Mouse (Mus musculus) lung, embryonic 14.5 days (tissue): ENCODE results near the gene Riok2. TPM values are rescaled to one million over a fixed set of nuclear protein-coding genes. Genes with fewer than 3 reads are reported as not detected.

Experiments
- ATAC-seq: fragments of 200-750 bp; cut with Nextera tagmentation; 2 replicates; pipeline ENCODE4 v1.8.0; 2017; ENCODE audit warnings: mild to moderate bottlenecking, moderate TSS enrichment, moderate library complexity; ENCODE audit not compliant: insufficient read depth
- DNase-seq: peaks from one replicate; pipeline ENCODE4 v3.0.0-alpha.2; 2015
- H3K27ac ChIP-seq: fragments of 300-500 bp; sonication (generic); 2 replicates; pipeline ENCODE4 v1.5.1; 2014; ENCODE audit warnings: low read depth, mild to moderate bottlenecking, moderate library complexity
- H3K27me3 ChIP-seq: fragments of 300-500 bp; sonication (generic); 2 replicates; pipeline ENCODE4 v1.6.1; 2014; ENCODE audit warnings: low read length, control low read depth; ENCODE audit not compliant: insufficient read depth
- H3K36me3 ChIP-seq: fragments of 300-500 bp; sonication (generic); 2 replicates; pipeline ENCODE4 v1.6.1; 2014; ENCODE audit warnings: control low read depth; ENCODE audit not compliant: insufficient read depth
- H3K4me1 ChIP-seq: fragments of 300-500 bp; sonication (generic); 2 replicates; pipeline ENCODE4 v1.6.1; 2014; ENCODE audit warnings: antibody characterized with exemption, control low read depth; ENCODE audit not compliant: insufficient read depth
- H3K4me2 ChIP-seq: fragments of 300-500 bp; sonication (generic); 2 replicates; pipeline ENCODE4 v1.6.1; 2014; ENCODE audit warnings: mild to moderate bottlenecking
- H3K4me3 ChIP-seq: fragments of 300-500 bp; sonication (generic); 2 replicates; pipeline ENCODE4 v1.5.1; 2014; ENCODE audit warnings: low read depth, low read length
- H3K9ac ChIP-seq: fragments of 300-500 bp; sonication (generic); 2 replicates; pipeline ENCODE4 v1.6.1; 2014
- H3K9me3 ChIP-seq: fragments of 300-500 bp; sonication (generic); 2 replicates; pipeline ENCODE4 v1.6.1; 2016; ENCODE audit warnings: low read depth, low read length, control low read depth
- CTCF ChIP-seq: IDR thresholded peaks from 2 replicates; pipeline ENCODE4 v1.5.1; 2016; ENCODE audit warnings: antibody characterized with exemption, low read depth
- WGBS: fragments of 180-500 bp; shearing (Covaris S2); extraction: QIAGEN DNeasy Blood & Tissue Kit; methylation state at CpG from one replicate; pipeline ENCODE4 v1.1.7; 2014; 5-methylcytosine and 5-hydroxymethylcytosine counted together
- polyA plus RNA-seq: library from polyadenylated mRNA; unstranded; fragments of >200 nt; fragmentation: Nextera tagmentation; extraction: Ambion mirVana; gene quantifications from 2 replicates; pipeline ENCODE4 v1.2.1, GENCODE M21; 2014

Gene Riok2
- polyA plus RNA-seq, 1 experiment from 2014 or later, result 26.8 TPM

DNA sequence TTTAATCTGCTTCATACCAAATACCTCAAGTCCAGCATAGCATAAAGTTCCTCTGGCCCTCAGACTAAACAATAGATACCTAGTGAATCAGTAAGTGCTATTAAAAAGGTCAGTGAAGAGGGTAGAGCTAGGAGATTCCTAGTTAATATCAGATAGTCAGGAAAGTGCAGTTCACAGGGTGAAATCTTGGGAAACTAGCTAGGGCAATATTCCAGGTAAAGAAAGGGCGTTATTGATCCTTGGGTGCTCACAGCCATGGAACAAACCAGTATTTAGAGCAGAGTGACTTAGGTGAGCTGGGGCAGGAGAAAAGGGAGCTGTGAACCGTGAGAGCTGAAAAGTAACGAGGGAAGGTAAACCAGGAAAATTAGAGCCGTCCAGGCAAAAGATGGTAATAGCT, 9.6 kb downstream of the Riok2 start:
- ATAC-seq (no peak), DNase-seq (no peak)
- H3K9me3 ChIP-seq, result no peaks in the 10 kb centered on the region
- TF ChIP-seq CTCF, result no peak
- H3K36me3 ChIP-seq, result peaks cover 66% of the 10 kb centered on the region
- no peak overlapping the region for H3K27ac ChIP-seq
- H3K27me3 ChIP-seq, result no peaks in the 10 kb centered on the region
- H3K4me1 ChIP-seq, result no peaks in the 10 kb centered on the region
- H3K4me2 ChIP-seq, result no peak overlapping the region
- H3K9ac ChIP-seq, result no peak overlapping the region
- 92% methylated on average over 4 of the region's 4 CpGs for WGBS
- H3K4me3 ChIP-seq, result no peak overlapping the region

DNA sequence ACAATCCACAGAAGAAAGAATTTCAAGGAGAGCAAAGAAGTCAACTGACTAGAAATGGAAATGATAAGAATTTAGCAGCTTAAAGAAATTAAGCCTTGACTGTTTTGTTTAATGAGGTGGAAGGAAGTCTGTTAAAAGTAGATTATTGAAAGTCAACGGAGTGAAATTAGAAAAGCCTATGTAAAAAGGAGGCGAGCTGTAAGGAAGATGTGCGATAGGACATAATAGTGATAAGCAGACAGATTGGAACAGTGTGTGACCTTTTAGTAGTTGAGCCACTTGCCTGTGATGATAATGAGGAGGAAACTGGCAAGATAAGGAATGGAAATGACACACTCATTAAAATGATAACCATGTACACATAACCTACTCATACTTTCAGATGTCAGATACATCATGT, 10.4 kb downstream of the Riok2 start:
- no peak overlapping the region for H3K4me3 ChIP-seq
- no peak overlapping the region for H3K9ac ChIP-seq
- TF ChIP-seq CTCF, result no peak
- ATAC-seq, result no peak
- DNase-seq, result no peak
- no peak overlapping the region for H3K4me2 ChIP-seq
- no peaks in the 10 kb centered on the region for H3K27me3 ChIP-seq
- no peaks in the 10 kb centered on the region for H3K9me3 ChIP-seq
- no peak overlapping the region for H3K27ac ChIP-seq
- no peaks in the 10 kb centered on the region for H3K4me1 ChIP-seq
- peaks cover 71% of the 10 kb centered on the region for H3K36me3 ChIP-seq
- 82% methylated on average over 3 of the region's 3 CpGs for WGBS

GRCm38 (mm10) chr17:17386117-17386516, 12.0 kb downstream of the Riok2 start:
- Histone ChIP-seq H3K27me3 (no peaks in the 10 kb centered on the region), H3K4me3 (no peak overlapping the region), H3K9me3 (no peaks in the 10 kb centered on the region), H3K4me1 (no peaks in the 10 kb centered on the region), H3K9ac (no peak overlapping the region), H3K4me2 (no peak overlapping the region), H3K27ac (no peak overlapping the region), H3K36me3 (peaks cover 72% of the 10 kb centered on the region)
- no peak for DNase-seq
- ATAC-seq, result no peak
- WGBS, result 85% methylated on average over 2 of the region's 2 CpGs
- no peak for TF ChIP-seq CTCF

DNA sequence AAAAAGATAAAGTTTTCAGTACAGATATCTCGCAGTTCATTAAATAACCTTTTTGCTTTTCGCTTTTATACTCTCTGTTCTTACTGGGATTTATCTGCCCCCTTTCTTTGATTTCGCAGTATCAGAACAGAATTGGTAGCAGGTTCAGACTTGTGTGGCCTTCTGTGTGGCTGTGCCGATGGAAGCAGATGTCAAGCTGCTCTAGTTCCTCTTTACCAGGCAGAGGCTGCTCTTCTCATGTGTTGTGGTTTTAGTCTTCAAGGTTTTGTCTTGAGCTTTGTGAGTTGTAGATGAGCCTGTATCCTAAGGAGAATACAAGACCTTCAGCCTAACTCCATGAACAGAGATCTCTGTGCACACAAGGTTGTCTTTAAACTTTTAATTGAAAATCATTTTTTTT, 17.7 kb downstream of the Riok2 start:
- no peak overlapping the region for H3K4me2 ChIP-seq
- H3K4me1 ChIP-seq, result no peaks in the 10 kb centered on the region
- whole genome bisulfite sequencing, result 92% methylated on average over 4 of the region's 4 CpGs
- no peak for DNase-seq
- no peak overlapping the region for H3K4me3 ChIP-seq
- no peak overlapping the region for H3K9ac ChIP-seq
- TF ChIP-seq CTCF, result no peak
- peaks cover 53% of the 10 kb centered on the region for H3K36me3 ChIP-seq
- no peaks in the 10 kb centered on the region for H3K9me3 ChIP-seq
- no peak overlapping the region for H3K27ac ChIP-seq
- ATAC-seq, result no peak
- no peaks in the 10 kb centered on the region for H3K27me3 ChIP-seq

- no peaks in the 10 kb centered on the region for H3K4me1 ChIP-seq
- no peak overlapping the region for H3K4me2 ChIP-seq
- WGBS, result 64% methylated on average over 7 of the region's 7 CpGs
- H3K27me3 ChIP-seq, result no peaks in the 10 kb centered on the region
- no peak overlapping the region for H3K4me3 ChIP-seq
- H3K27ac ChIP-seq, result no peak overlapping the region
- DNase-seq (peak; percentile 68), ATAC-seq (no peak; the same call in 1 of the 2 replicates)
- no peak overlapping the region for H3K9ac ChIP-seq
- TF ChIP-seq CTCF, result peak; percentile 50
- H3K36me3 ChIP-seq, result peaks cover 46% of the 10 kb centered on the region
- H3K9me3 ChIP-seq, result no peaks in the 10 kb centered on the region
Measured at GRCm38 (mm10) chr17:17392863-17393262, 18.8 kb downstream of the Riok2 start.

GRCm38 (mm10) chr17:17393300-17393699, 19.2 kb downstream of the Riok2 start:
- no peak for ATAC-seq
- TF ChIP-seq CTCF, result no peak
- WGBS, result 87% methylated on average over 6 of the region's 6 CpGs

DNA sequence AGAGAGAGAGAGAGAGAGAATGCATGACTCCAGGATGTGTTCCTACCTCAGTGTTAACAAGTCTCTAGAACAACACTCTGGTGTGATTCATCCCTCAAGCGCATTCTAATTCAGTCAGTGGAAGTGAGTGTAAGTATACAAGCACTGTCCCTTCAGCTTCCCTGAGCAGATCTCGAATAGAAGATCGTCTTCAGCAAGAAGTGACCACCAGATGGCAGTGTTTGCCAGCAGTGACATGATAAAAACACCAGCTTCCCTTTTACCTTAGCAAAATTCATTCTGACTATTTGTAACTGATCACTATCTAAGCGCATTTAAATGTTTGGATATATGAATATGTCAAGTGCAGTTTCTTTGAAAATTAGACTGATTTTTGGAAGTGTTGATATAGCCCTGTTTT, 20.2 kb downstream of the Riok2 start:
- H3K36me3 ChIP-seq, result peaks cover 38% of the 10 kb centered on the region; the same call in 1 of the 2 replicates
- H3K27ac ChIP-seq, result no peak overlapping the region
- H3K4me3 ChIP-seq, result no peak overlapping the region
- DNase-seq (peak; percentile 91), ATAC-seq (peak; percentile 36; the same call in 1 of the 2 replicates)
- no peak overlapping the region for H3K4me2 ChIP-seq
- peak; percentile 83 for TF ChIP-seq CTCF
- H3K4me1 ChIP-seq, result no peaks in the 10 kb centered on the region
- no peaks in the 10 kb centered on the region for H3K27me3 ChIP-seq
- H3K9ac ChIP-seq, result no peak overlapping the region
- no peaks in the 10 kb centered on the region for H3K9me3 ChIP-seq
- WGBS, result 31% methylated on average over 4 of the region's 4 CpGs

More at GRCm38 (mm10) chr17:17393300-17393699, 19.2 kb downstream of the Riok2 start:
- H3K4me2 ChIP-seq, result no peak overlapping the region
- no peaks in the 10 kb centered on the region for H3K4me1 ChIP-seq
- no peaks in the 10 kb centered on the region for H3K9me3 ChIP-seq
- peaks cover 46% of the 10 kb centered on the region for H3K36me3 ChIP-seq
- no peak overlapping the region for H3K9ac ChIP-seq
- H3K27me3 ChIP-seq, result no peaks in the 10 kb centered on the region
- no peak for DNase-seq
- H3K27ac ChIP-seq, result no peak overlapping the region
- no peak overlapping the region for H3K4me3 ChIP-seq

DNA sequence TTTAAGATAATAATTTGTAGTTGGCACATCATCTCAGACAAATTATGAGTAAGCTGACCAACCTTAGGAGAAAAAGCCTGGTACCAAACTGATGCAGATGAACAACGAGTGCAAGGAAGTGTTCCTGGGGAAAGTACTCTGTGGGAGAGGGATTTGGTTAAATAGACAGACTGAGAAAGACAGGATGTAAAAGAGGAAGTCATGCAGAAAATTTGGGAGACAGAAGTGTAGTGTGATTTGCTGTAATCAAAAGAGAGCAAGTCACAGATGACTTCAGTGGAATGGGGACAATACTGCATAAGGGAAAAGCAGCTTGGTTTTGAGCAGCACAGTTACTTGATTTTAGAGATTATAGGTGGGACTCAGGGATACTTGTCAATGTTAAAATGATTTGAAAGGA, 22.8 kb downstream of the Riok2 start:
- Histone ChIP-seq H3K4me2 (no peak overlapping the region), H3K27me3 (no peaks in the 10 kb centered on the region), H3K36me3 (peaks cover 22% of the 10 kb centered on the region; the same call in 1 of the 2 replicates), H3K9me3 (no peaks in the 10 kb centered on the region), H3K4me3 (no peak overlapping the region), H3K4me1 (no peaks in the 10 kb centered on the region), H3K9ac (no peak overlapping the region), H3K27ac (no peak overlapping the region)
- 63% methylated on average over 1 of the region's 1 CpGs for WGBS
- no peak for TF ChIP-seq CTCF
- DNase-seq (no peak), ATAC-seq (no peak)
